Mouse (Mus musculus) adrenal gland, adult 18-20 months (tissue): ENCODE measurements around the gene Nectin2. TPM values are rescaled to one million over a fixed set of nuclear protein-coding genes. Genes with fewer than 3 reads are reported as not detected.

Source experiments
- DNase-seq, 2 experiments: peaks; one replicate each; pipeline ENCODE4 v3.0.0; 2021 to 2022; ENCODE audit warnings: low spot score in 2 of 2
- total RNA-seq, 2 experiments: library from RNA; stranded (reverse); gene quantifications; 1 replicate in 1 of 2; 2 replicates in 1 of 2; pipeline ENCODE4 v1.2.3; 2021

Gene Nectin2
- total RNA-seq, 2 experiments from 2014 or later, result 76.9 to 105 TPM

DNA sequence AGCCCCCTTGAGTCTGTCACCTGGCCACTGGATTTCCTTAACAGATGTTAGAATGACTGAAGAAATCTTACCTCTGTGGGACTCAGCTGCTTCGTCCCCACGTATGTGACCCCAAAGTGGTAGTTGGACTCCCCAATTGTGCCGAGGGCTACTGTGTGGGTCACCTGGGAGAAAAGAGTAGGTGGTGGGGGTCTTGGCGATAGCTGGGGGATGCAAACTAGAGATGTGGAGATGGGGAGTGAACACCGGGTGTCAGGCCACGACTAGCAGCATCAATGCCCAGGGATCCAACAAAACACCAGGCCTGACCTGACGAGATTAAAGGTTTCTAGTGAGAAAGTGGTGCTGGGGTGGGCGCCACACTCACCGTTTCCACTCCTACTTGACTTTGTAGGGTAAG is 36.7 kb downstream of the Nectin2 start:
- no peak for DNase-seq

DNA sequence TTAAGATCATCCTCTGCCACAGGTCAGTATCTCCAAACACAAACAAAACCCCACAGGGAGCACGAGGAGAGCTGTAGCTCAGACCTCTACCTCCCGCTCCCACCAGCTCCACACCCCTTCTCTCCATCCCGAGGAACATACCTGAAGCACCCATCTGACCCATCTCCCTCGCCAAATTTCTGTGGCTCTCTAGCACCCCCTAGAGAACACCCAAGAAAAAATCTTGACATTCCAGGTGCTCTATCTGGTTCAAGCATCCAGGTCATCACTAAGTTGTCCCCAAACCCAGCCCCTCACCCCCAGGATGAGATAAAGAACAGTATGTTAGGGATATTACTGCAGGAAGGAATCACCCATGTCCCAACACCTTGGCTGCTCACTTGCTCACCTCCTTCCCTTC is 37.1 kb downstream of the Nectin2 start:
- DNase-seq, result no peak

DNA sequence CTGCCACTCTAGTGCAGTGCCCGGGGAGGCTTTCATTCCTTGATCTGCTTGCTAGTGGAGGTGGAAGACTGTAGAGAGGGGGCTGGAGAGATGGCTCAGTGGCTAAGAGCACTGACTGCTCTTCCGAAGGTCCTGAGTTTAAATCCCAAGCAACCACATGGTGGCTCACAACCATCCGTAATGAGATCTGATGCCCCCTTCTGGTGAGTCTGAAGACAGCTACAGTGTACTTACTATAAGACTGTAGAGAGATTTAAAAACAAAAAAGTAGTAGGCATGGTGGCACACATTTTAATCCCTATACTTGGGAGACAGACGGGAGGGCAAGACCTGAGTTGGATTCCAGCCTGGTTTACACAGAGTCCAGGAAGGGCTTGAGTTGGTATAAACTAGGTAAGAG is 37.9 kb downstream of the Nectin2 start:
- no peak for DNase-seq

DNA sequence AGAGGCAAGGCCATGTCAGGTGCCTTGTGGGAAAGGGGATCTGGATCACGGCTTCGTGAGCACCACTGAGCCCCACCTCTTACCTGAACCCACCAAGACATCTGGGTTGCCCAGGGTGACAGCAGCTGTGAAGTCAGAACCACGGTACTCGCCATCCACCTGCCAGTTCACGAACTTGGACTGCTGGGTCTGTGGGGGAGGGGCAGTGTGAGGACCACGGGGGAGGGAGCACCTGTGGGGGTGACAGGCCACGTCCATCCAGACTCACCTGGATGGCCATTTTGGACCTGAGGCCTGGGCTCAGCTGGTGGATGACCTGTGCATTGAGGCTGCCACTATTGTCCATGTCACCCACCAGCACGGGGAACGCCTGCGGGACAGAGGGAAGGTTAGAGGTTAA is 39.6 kb downstream of the Nectin2 start:
- no peak for DNase-seq

DNA sequence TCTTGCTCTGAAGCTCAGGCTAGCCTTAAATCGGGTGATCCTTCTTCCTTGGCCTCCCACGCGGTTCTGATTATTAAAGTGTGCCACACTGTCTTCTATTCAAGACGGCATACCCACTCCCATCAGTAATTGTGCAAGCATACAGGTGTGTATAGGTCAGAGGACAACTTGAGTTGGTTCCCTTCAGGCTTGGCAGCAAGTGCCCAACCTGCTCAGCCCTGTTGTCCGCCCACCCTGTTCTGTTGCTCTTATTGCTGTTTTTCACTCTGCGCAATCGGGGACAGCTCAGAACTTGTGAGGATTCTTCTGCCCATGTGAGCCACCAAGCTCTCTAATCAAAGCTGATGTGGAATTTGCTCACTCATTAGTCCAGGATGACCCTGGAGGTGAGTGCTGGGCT is 45.0 kb downstream of the Nectin2 start:
- DNase-seq, result no peak

DNA sequence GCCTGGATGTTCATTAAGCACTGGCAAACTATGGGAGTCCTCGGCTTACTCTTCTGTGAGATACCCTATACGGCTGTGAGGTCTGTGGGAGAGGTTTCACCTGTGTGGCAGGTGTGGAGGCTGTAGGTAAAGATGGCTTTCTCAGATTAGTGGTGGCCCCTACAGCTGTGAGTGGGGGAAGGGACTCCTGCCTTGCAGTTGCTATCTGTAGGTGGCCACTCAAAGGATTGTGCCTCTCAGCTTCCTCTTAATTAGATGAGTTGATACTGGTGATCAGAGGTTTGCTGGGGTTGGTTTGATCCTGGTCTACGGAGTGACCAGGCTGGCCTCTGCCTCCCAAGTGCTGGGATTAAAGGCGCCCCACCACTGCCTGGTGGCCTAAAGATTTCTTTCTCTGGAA is 45.8 kb downstream of the Nectin2 start:
- DNase-seq, result no peak

DNA sequence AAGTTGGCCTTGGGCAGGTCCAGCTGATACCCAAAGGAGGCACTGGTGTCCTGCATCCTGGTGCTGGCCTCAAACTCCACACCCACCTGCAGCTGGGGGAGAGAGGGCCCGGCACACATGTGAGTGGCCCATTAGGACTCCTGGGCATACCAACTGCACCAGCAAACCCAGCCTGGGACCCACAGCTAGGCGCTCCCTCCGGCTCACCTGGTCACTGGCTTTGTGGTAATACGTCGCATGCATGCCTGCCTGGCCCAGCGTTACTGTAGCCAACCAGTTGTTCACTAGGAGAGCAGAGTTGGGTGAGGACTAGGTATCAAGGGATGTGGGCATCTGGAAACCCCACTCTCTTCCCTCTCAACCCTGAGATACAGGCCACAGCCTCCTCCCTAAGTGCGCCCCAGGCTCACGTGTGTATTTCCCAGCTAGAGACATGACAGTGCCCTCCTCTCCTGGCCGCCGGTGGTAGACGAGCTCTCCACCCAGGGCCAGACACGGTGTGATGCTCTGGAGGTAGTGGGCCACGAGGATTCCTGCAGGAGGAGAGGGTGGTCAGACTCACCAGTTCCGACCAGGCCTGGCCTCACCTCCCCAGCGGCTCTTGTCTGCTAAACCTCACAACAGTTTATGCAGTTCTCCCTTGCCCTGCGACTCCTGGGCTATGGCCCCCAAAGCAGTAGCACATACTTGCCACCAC is 47.3 kb downstream of the Nectin2 start:
- DNase-seq, result no peak

DNA sequence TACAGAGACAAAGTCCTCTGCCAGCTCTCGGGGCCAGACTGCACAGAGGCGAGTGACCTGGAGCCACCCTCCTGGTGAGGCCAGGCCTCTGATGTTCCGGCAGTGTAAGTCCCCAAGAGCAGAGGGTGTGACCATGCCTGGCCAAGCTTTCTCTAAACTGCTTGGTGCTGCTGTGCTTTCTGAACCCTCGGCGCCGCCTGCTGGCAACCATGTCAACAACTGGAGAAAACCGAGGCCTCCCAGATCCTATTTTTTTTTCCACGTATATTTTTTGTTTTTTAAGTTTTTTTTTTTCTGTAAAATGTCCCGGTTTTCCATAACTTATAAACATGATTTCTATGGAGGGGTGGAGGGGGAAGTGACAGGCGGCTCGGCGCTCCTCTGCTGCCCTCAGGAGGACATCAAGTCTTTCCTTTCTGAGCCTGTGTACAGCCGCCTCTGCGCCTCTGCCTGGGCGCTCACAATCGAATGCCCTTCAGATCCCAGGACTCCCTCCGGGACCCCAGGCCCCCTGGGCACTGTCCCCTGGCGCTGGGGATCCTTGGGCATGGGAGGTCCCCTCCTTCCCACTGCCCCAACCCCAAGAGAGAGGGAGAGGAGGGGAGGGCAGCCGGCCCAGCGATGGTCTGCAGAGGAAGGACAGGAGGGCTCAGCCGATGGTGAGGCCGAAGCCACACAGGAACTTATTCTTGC is 49.1 kb downstream of the Nectin2 start:
- DNase-seq, result peak in 1 of 2 experiments; percentile 74

DNA sequence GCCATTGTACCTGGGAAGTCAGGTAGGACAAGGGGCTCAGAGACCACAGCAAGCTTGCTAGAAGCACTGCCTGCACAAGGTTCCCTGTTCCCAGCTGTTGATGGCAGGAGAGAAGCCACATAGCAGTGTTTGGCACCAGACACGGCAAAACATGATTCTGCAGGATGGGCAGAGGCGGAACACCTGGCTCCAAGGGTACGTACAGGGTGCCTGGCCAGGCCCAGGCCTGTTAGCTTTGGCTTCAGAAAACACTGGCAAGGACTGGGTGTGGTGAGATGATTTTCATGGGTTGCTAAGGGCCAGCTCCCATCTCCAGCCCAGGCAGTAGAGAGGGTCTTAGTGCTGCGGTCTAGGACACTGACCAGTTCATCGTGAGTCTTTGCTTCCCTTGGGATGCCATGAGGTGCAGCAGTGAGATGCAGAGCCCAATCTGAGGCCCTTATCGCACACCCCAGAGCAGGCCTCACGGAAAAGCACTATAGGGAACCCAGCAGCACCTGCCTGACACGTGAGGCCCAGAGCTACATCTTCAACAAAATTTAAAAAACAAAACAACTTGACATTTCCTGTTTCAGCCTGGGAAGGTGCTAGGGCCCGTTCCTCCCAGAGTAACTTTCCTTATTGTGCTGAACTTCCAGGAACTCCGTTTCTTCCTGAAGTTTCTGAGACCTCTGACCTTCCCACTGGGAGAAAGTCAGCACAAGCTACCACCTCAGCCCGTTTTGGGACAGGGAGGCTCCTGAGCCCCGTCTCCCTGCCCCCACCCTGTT is 49.8 kb downstream of the Nectin2 start:
- no peak for DNase-seq

DNA sequence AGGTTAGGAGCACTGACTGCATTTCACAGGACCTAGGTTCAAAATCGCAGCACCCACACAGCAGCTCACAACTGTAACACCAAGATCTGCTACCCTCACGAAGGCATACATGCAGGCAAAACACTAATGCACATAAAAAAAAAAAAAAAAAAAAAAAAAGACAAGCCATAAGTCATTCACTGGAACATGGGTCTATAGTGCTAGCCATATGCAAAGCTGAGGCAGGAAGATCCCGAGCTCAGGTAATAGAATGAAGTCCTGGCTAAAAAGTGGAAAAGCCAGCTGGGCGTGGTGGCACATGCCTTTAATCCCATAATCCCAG is 50.5 kb downstream of the Nectin2 start:
- no peak for DNase-seq

DNA sequence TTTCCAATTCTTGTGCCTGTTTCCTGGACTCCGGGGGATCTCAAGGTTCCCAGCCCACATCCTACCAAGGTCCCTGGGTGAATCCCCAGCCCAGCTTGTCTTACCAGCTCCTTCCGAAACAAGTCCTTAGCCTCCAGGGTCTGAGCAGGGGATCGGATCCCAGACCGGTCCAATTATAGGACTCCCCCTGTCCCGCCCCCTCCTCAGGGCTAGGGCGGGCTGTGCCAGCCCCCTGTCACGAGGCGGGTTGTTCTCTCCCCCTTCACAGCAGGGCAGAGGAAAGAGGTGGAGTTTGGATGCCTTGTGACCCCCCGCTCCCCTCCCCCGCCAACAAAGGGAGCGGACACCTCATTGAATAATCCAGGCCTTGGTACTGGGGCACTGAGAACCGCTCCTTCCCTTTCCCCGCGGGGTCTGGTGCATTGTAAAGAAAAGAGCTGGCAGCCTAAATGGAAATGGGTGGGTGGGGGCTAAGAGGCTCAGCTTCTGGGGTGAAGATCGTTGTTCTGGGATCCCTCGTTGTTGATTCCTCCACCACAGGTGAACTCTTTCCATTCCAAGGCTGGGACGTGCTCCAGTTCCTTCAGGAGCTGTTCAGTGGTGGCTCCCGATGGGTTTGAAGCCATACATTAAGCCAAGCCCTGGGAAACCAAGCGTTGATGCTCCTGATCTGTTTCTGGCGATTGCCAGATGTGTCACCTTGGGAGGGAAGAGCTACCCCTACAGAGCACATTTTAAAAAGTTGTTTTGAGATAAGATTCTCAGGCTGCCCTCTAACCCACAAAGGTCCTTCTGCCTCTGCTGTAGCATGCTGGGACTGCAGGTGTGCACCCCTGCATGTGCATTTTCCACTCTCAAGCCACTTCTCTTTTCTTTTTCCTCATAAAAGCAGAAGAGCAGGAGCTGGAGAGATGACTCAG is 51.1 kb downstream of the Nectin2 start, which contains the start of gene Apoe:
Gene Apoe (minus strand): TSS at position 282 of the 920 bp plus-strand sequence.
- peak in 1 of 2 experiments; percentile 56 for DNase-seq

DNA sequence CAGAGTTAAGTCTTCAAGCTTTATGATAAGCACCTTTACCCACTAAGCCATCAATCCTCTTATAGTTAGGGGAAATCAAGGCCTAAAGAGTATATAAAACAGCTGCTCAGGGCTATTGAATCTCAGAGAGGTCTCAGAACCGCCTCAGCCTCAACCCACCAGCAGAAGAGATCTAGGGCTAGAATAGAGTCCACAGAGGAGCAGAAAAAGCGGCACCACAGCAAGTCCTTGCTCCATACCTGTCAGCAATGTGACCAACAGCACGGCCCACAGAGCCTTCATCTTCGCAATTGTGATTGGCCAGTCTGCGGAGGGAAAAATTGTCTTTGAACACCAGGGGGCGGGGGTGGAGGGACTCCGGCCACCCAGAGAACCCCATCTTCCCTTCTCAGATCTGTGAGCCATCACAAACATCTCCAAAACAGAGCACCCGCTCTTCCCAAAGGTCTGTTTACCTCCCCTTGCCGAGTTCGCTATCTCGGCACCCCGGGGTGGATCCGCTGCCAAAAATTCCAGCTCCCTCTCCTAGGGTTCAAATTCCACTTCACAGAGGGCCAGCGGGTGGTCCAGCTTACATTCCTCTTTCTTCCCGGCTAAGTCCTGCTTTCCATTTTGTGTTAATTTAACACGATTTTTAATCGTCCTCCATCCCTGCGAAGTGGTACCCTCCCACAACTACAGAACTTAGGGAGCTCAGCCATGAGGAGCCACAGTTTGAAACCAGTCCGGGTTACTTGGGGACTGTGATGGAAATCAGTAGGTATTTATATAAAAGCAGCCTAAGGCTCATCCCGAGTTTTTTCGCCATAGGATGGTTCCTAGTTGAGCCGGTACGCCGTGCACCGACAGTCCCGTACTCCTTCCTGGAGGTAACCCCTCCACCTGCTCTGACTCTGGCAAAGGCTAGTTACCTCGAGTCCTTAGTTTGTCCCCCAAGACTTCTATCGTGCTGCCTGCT is 52.1 kb downstream of the Nectin2 start:
- DNase-seq, result no peak

DNA sequence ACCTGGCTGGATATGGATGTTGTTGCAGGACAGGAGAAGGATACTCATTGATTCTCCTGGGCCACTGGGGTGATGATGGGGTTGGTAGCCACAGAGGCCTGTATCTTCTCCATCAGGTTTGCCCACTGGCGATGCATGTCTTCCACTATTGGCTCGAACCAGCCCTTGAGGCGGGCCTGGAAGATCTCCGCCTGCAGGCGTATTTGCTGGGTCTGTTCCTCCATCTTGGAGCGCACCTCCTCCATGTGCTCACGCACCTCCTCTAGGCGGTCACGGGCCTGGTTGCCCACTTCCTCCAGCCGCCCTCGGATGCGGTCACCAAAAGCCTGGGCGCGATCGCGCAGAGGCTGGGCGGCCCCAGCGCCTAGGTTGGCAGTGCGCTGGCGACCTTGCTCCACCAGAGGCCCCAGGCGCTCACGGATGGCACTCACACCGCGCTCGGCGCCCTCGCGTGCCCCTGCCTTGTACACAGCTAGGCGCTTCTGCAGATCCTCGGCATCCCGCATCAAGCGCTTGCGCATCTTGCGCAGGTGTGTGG is 53.9 kb downstream of the Nectin2 start:
- no peak for DNase-seq

DNA sequence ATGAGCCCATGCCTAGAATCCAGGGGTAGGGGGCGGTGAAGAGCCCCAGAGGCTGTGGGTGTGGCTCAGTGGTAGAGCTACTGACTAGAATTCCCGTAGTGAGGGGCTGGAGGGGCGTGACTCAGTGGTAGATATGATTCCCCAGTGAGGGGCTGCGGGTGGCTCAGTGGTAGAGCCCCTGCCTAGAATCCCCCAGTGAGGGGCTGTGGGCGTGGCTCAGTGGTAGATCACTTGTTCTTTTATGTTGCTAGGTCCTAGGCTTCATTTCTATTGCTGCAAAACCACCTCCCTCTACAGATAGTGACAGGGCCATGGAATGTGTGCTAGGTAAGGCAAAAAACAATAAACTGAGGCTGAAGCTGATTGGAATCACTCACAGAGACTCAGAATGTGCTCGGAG is 54.4 kb downstream of the Nectin2 start:
- DNase-seq, result no peak

DNA sequence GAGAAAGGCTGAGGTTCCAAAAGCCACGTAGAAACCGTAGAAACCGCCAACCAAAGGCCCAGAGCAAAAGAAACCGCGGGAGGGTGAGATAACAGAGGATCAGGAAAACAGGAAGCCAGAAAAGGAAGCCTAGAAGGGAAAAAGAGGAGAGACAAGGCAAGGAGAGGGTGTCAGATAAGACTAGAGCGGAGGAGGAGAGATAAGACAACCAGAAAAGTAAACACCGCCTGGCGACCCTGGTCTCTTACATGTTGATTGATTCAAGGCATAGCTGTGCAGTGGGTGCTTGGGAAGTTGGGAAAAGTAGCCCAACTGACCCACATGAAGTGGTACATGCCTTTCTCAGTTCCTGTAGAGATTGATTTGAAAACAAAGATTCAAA is 55.1 kb downstream of the Nectin2 start:
- DNase-seq, result no peak

DNA sequence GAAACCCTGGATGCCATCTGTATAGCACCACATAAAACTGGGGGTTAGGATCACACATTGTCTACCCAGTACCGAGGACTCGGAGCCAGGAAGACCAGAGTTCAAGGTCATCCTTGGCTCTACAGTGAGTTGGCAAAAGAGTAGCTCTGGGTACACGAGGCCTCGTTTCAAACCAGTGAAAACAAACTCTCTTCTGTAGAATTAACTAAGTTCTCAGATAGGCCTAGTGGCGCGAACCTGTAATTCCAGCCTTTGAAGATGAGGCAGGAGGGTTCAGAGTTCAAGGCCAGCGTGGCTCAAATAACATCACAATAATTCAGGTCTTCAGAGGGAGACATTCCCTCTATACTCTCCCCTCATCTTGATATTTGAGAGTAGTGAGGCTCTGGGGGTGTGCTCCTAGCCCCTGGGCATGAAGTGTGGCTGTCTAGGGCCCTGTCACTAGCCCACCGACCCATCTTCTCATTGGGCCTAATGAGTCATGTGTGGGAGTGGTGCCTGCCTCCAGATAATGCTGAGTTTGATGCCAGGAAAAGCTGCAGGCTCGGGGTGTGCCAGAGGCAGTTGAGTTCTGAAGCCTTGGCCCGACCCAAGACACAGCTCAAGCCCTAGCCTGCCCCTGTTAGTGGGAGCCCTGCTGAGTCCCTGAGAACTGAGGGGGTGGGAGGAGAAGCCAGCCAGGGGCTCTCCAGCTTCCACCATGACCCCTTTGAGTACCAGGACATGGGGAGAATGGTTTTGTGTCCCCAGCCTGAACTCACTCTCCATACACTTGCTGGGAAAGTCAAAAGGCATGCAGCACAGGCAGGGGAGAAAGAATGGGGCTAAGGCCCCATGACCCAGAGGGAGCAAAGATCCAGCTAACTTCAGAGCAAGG is 55.7 kb downstream of the Nectin2 start:
- DNase-seq, result no peak

DNA sequence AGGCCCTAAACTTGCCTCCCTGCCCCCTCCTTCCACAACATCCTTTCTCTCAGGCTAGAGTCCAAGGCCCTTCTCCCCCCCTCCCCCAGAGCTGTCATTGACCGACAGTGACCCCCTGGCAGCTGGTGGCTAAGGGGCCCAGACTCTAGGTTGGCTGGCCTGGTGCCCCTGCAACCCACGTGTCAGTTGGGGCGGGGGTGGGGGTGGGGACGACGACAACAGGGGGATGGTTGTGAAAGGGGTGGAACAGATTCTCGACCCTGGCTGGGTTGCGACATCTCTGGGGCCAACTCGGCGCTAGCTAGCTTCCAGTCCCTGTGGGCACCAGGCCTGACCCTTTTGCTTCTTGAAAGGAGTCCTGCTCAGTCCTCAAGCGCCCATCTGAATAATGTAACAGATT is 56.9 kb downstream of the Nectin2 start:
- DNase-seq, result peak in 1 of 2 experiments; percentile 53
